Mouse (Mus musculus): ENCODE measurements around the gene Gpr183.

Gpr183 gene

DNA sequence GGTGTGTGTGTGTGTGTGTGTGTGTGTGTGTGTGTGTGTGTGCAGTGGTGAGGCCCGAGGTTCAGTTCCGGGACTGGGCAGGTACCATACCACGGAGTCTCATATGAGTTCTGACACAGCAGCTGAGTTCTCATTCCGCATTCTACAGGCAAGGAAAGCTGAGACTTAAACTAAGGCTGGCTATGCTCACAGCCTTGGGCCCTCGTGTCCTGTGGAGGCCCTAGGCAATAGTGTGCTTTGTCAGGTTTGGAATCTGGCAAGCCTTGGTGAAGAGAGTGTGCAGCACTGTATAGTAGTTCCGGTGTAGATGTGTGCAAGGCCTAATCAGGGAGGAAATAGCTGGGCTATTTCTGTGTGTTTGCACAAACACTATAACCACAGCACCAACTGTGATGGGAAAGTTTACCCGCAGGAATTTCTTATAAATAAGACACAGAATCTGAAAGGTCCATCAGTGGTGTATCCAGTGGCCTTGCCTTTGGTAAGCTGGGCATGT, 61.6 kb downstream of the Gpr183 start:
- no peak for DNase-seq (ENCODE audit: low read depth, low spot score)
